Mouse (Mus musculus) thymus, postnatal 10 days (tissue): ENCODE results near the gene Mvk.
A peak's percentile ranks its signal among the peaks of the same experiment; 100 is the strongest.

Experiments
- DNase-seq, 2 experiments: peaks; one replicate each; pipeline ENCODE4 v3.0.0; 2021; ENCODE audit warnings: low spot score in 2 of 2

Mvk gene

DNA sequence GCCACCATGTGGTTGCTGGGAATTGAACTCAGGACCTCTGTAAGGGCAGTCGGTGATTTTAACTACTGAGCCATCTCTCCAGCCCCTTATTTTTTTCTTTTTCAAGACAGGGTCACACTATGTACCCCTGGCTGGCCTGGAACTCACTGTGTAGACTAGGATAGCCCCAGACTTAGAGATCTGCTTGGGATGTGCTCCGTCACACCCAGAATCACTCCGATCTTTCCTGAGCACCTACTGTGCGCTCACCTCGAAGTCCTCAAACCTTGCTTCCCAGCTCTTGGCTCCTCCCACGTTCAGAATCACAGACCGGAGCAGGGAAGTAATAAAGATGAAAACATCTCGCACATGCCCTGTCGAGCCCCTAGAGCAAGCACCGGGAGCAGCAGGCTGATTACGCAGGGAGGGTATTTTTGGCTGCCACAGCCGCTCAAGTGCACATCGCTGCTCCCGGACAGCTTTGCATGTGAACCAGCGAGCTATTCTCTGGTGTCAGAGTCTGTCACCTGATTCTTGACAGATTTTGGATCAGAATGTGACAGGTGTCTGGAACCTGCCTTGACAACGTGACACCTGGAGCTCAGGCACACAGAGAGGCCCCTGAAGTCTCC, 13.0 kb downstream of the Mvk start:
- DNase-seq: no peak

DNA sequence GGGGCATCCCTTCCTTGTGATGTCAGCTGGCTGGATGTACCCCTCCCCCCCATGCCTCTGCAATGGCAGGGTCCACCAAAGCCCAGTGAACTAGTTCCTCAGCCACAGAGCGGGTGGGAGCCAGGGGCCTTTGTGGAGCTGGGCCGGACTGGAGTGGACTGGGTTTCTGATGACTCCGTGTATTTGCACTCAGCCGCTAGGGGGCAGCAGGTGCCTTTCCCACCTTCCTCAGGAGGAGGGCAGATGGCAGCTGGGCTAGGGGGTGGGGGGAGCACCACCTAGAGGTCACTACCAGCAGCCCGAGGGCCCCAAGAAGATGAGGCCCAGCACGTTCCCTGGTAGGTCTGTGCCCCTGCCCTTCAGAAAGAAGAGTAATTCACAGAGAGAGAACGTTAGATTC, 17.2 kb downstream of the Mvk start:
- peak; percentile 71 to 89 for DNase-seq

- no peak for DNase-seq
Measured at GRCm38 (mm10) chr5:114462067-114463040, 18.3 kb downstream of the Mvk start.

- DNase-seq: no peak
Measured at GRCm38 (mm10) chr5:114464561-114464960, 20.5 kb downstream of the Mvk start.

GRCm38 (mm10) chr5:114465641-114466040, 21.6 kb downstream of the Mvk start:
- DNase-seq: peak in 1 of 2 experiments; percentile 29

DNA sequence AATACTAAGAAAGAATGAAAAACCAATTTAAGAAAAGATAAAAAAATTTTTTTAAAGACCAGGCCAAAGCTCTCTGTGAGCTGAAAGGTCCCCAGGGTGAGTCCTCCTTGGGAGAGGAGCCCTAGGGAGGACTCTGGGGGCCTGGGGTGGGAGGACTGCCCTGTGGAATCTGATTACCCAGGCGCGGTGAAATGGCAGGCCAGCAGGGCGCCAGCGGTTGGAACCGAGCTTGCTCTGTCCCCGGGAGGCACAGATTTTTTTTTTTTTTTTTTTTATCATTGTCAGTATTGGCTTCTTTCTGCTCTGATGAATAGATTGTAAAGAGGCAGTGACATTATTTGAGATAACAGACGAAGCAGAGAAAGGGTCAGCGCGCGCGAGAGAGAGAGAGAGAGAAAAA, 22.9 kb downstream of the Mvk start:
- no peak for DNase-seq

- DNase-seq: no peak
Measured at GRCm38 (mm10) chr5:114467430-114467829, 23.4 kb downstream of the Mvk start.

DNA sequence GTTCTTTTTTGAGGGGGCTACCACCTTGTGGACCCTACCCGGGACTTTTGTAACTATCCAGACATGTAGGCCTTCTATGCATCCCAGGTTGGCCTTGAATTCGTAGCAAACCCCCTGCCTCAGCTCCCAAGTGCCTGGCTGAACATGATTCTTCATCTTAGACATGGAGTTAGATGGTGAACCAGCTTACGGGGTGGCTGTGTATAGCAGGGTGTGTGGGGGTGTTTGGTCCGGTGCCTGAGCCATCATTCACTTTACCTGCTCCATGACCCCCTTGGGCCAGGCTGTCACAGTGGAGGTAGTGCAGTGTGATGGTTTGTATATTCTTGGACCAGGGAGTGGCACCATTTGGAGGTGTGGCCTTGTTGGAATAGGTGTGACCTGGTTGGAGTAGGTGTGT, 23.9 kb downstream of the Mvk start:
- no peak for DNase-seq

DNA sequence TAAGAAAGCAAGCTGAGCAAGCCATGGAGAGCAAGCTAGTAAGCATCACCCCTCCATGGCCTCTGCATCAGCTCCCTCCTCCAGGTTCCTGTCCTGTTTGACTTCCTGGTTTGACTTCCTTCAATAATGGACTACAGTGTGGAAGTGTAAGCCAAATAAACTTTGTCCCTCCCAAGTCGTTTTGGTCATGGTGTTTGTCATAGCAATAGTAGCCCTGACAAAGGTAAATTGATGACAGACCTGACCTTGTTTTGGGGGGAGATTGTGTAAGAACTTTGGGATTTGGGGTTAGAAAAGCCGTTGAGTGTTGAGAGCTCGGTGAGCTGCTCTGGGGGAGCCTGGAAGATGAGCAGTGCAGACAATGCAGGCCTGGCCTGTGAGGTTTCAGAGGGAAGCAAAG, 26.3 kb downstream of the Mvk start:
- DNase-seq: no peak

- no peak for DNase-seq
Measured at GRCm38 (mm10) chr5:114474741-114475491, 30.8 kb downstream of the Mvk start.

GRCm38 (mm10) chr5:114478267-114478666, 34.2 kb downstream of the Mvk start:
- DNase-seq: no peak

- peak in 1 of 2 experiments; percentile 26 for DNase-seq
Measured at GRCm38 (mm10) chr5:114482587-114483011, 38.5 kb downstream of the Mvk start.

DNA sequence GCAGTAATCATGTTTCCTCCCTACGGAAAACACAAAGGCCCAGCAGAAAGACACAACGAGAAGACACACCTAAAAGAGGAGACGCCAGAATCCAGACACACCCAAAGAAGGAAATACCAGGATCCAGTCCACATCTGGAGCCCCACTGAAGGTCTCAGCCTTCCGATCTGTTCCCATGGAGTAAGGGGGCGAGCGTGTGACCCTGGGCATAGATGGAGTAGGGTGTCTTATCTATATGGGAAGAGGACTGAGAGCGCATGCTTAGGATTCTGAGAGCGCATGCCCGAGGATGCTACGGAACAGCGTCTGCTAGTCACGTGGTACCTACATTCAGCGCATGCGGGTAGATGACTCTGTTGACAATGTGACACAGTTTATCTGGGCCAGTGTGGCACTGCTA, 41.6 kb downstream of the Mvk start:
- DNase-seq: no peak

DNA sequence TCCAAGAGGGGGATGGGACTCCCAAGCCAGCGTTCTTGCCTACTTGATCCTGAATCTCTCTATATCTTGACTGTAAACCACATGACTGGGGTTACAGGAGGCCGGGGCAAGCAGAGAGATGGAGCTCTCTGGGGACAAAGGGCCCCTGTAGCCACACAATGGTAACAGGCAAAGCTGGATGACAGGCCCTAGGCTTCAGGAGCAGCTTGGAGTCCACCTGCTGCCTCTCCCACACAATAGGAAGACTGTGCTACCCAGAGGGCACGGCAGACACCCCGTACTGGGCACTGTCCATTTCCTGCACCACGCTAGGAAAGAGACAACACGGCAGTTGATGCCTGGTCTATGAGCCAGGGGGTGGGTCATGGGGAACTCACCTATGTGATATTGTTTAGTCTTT, 45.5 kb downstream of the Mvk start:
- DNase-seq: no peak

GRCm38 (mm10) chr5:114490241-114490640, 46.2 kb downstream of the Mvk start:
- DNase-seq: no peak

DNA sequence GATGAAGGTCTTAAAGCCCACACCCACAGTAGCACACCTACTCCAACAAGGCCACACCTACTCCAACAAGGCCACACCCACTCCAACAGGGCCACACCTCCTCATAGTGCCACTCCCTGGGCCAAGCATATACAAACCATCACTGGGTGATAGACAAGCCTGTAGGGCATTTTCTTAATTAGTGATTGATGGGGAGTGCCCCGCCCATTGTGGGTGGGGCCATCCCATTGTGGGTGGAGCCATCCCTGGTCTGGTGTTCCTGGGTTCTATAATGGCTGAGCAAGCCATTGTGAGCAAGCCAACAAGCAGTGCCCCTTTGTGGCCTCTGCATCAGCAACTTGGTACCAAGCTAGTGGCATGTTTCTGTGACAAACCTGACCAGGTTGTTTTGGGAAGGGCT, 50.7 kb downstream of the Mvk start:
- DNase-seq: no peak

- no peak for DNase-seq
Measured at GRCm38 (mm10) chr5:114501252-114501651, 57.2 kb downstream of the Mvk start.

GRCm38 (mm10) chr5:114504826-114505225, 60.8 kb downstream of the Mvk start:
- peak; percentile 33 to 42 for DNase-seq

GRCm38 (mm10) chr5:114505260-114506085, 61.4 kb downstream of the Mvk start:
- DNase-seq: peak; percentile 56 to 63

GRCm38 (mm10) chr5:114507394-114507793, 63.3 kb downstream of the Mvk start:
- no peak for DNase-seq

GRCm38 (mm10) chr5:114507964-114508363, 63.9 kb downstream of the Mvk start:
- no peak for DNase-seq
